Mouse (Mus musculus): ENCODE data around the gene Klf8. TPM values are rescaled to one million over a fixed set of nuclear protein-coding genes. Genes with fewer than 3 reads are reported as not detected.
"Not testable (repeated sequence)": the region's sequence is repeated elsewhere in the genome, so short reads cannot be mapped to it uniquely, and the experiment has no call there.

Klf8 gene
- polyA plus RNA-seq (2012; rRNA removed): 1.00 and 1.3 TPM in 2 replicates

- H3K27me3 ChIP-seq (ENCODE audit: control insufficient read depth, insufficient read depth, low read length): no peaks in the 10 kb centered on the region
- WGBS: 9% methylated on average over 15 of the region's 17 CpGs
- H3K27ac ChIP-seq (ENCODE audit: control insufficient read depth, insufficient read depth, low read length): no peak within 1 kb of the TSS
- no peaks in the 10 kb centered on the region for H3K36me3 ChIP-seq (ENCODE audit: control insufficient read depth, insufficient read depth, low read length)
- no peak for TF ChIP-seq CTCF (IDR thresholded peaks at IDR 0.05; ENCODE audit: borderline replicate concordance, control insufficient read depth, extremely low read depth, insufficient read depth, low read length, poor library complexity)
- TF ChIP-seq POLR2A (IDR thresholded peaks at IDR 0.05; ENCODE audit: control insufficient read depth, extremely low read depth, insufficient read depth, low read length, poor library complexity): no peak
- peak; percentile 1 for DNase-seq
- H3K4me3 ChIP-seq (ENCODE audit: control insufficient read depth, insufficient read depth, low read length): peak within 1 kb of the TSS; percentile 64
- peaks cover 5% of the 10 kb centered on the region for H3K4me1 ChIP-seq (replicated peaks; ENCODE audit: control insufficient read depth, insufficient read depth, low read length)
Observed at GRCm38 (mm10) chrX:153237304-153237919, at the start of gene Klf8. Gene Klf8 (plus strand): TSS chrX:153237466.

DNA sequence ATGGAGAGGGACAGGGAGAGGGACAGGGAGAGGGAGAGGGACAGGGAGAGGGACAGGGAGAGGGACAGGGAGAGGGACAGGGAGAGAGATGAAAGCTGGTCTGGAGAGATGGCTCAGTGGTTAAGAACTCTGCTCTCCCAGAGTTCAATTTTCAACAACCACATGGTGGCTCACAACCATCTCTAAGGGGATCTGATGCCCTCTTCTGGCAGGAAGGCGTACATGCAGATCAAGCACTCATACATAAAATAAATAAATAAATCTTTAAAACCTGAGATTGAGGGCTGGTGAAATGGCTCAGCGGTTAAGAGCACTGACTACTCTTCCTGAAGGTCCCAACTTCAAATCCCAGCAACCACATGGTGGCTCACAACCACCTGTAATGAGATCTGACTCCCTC is 38.1 kb upstream of the Klf8 start:
- not testable (repeated sequence) for H3K27ac ChIP-seq (ENCODE audit: control insufficient read depth, insufficient read depth, low read length); H3K4me1 ChIP-seq (replicated peaks; ENCODE audit: control insufficient read depth, insufficient read depth, low read length); H3K27me3 ChIP-seq (ENCODE audit: control insufficient read depth, insufficient read depth, low read length); H3K4me3 ChIP-seq (ENCODE audit: control insufficient read depth, insufficient read depth, low read length); H3K36me3 ChIP-seq (ENCODE audit: control insufficient read depth, insufficient read depth, low read length)
- DNase-seq: peak; percentile 5
- 84% methylated on average over 2 of the region's 2 CpGs for WGBS

GRCm38 (mm10) chrX:153211101-153211500 is 26.2 kb upstream of the Klf8 start:
- TF ChIP-seq CTCF (IDR thresholded peaks at IDR 0.05; ENCODE audit: borderline replicate concordance, control insufficient read depth, extremely low read depth, insufficient read depth, low read length, poor library complexity): no peak
- TF ChIP-seq POLR2A (IDR thresholded peaks at IDR 0.05; ENCODE audit: control insufficient read depth, extremely low read depth, insufficient read depth, low read length, poor library complexity): no peak
- 60% methylated on average over 1 of the region's 1 CpGs for WGBS
- Histone ChIP-seq H3K27me3 (ENCODE audit: control insufficient read depth, insufficient read depth, low read length) (no peaks in the 10 kb centered on the region), H3K4me1 (replicated peaks; ENCODE audit: control insufficient read depth, insufficient read depth, low read length) (no peaks in the 10 kb centered on the region), H3K27ac (ENCODE audit: control insufficient read depth, insufficient read depth, low read length) (no peak overlapping the region), H3K4me3 (ENCODE audit: control insufficient read depth, insufficient read depth, low read length) (no peak overlapping the region), H3K36me3 (ENCODE audit: control insufficient read depth, insufficient read depth, low read length) (no peaks in the 10 kb centered on the region)
- no peak for DNase-seq

- TF ChIP-seq CTCF (IDR thresholded peaks at IDR 0.05; ENCODE audit: borderline replicate concordance, control insufficient read depth, extremely low read depth, insufficient read depth, low read length, poor library complexity) (no peak), POLR2A (IDR thresholded peaks at IDR 0.05; ENCODE audit: control insufficient read depth, extremely low read depth, insufficient read depth, low read length, poor library complexity) (no peak)
- Histone ChIP-seq H3K27me3 (ENCODE audit: control insufficient read depth, insufficient read depth, low read length) (no peaks in the 10 kb centered on the region), H3K27ac (ENCODE audit: control insufficient read depth, insufficient read depth, low read length) (no peak overlapping the region), H3K36me3 (ENCODE audit: control insufficient read depth, insufficient read depth, low read length) (no peaks in the 10 kb centered on the region), H3K4me3 (ENCODE audit: control insufficient read depth, insufficient read depth, low read length) (no peak overlapping the region), H3K4me1 (replicated peaks; ENCODE audit: control insufficient read depth, insufficient read depth, low read length) (no peaks in the 10 kb centered on the region)
- DNase-seq: no peak
- 24% methylated on average over 2 of the region's 2 CpGs for WGBS
Observed at GRCm38 (mm10) chrX:153231240-153231639, 6.0 kb upstream of the Klf8 start.

GRCm38 (mm10) chrX:153233255-153233654 is 4.0 kb upstream of the Klf8 start:
- WGBS: 92% methylated on average over 10 of the region's 10 CpGs
- peaks cover 5% of the 10 kb centered on the region for H3K4me1 ChIP-seq (replicated peaks; ENCODE audit: control insufficient read depth, insufficient read depth, low read length)
- no peak overlapping the region for H3K27ac ChIP-seq (ENCODE audit: control insufficient read depth, insufficient read depth, low read length)
- H3K36me3 ChIP-seq (ENCODE audit: control insufficient read depth, insufficient read depth, low read length): no peaks in the 10 kb centered on the region
- H3K4me3 ChIP-seq (ENCODE audit: control insufficient read depth, insufficient read depth, low read length): no peak overlapping the region
- H3K27me3 ChIP-seq (ENCODE audit: control insufficient read depth, insufficient read depth, low read length): no peaks in the 10 kb centered on the region
- TF ChIP-seq CTCF (IDR thresholded peaks at IDR 0.05; ENCODE audit: borderline replicate concordance, control insufficient read depth, extremely low read depth, insufficient read depth, low read length, poor library complexity) (no peak), POLR2A (IDR thresholded peaks at IDR 0.05; ENCODE audit: control insufficient read depth, extremely low read depth, insufficient read depth, low read length, poor library complexity) (no peak)
- no peak for DNase-seq

DNA sequence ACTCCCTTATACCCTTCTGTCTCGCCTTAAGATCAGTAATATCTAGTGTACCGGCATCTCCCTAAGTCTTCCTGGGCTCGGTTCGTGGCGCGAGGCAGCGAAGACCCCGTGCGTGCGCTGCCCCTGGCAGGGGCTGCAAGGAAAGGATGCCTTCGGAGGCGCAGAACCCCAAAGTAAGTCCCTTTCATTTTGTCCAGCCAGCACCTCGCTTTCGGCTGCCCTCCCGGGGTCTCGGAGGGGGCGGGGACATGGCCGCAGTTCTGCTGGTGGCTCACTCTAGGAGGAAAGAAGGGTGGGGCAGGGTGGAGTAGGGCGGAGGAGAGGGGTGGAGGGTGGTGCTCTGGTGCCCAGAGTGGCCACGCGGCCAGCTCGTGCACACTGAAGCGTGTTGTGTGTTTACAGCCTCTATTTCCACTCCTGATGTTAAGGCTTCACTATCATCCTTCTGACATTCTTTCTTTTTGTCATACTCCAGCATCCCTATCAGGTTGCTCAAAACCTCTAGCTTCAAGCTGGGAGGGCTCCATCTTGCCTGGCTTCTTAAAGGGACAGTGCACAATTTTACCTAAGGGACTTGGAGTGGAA is 746 bp downstream of the Klf8 start:
- 6% methylated on average over 22 of the region's 23 CpGs for WGBS
- Histone ChIP-seq H3K4me3 (ENCODE audit: control insufficient read depth, insufficient read depth, low read length) (peak overlapping the region; percentile 64), H3K36me3 (ENCODE audit: control insufficient read depth, insufficient read depth, low read length) (no peaks in the 10 kb centered on the region), H3K27ac (ENCODE audit: control insufficient read depth, insufficient read depth, low read length) (no peak overlapping the region), H3K4me1 (replicated peaks; ENCODE audit: control insufficient read depth, insufficient read depth, low read length) (peaks cover 5% of the 10 kb centered on the region), H3K27me3 (ENCODE audit: control insufficient read depth, insufficient read depth, low read length) (no peaks in the 10 kb centered on the region)
- peak; percentile 18 for DNase-seq
- TF ChIP-seq POLR2A (IDR thresholded peaks at IDR 0.05; ENCODE audit: control insufficient read depth, extremely low read depth, insufficient read depth, low read length, poor library complexity) (no peak), CTCF (IDR thresholded peaks at IDR 0.05; ENCODE audit: borderline replicate concordance, control insufficient read depth, extremely low read depth, insufficient read depth, low read length, poor library complexity) (no peak)

DNA sequence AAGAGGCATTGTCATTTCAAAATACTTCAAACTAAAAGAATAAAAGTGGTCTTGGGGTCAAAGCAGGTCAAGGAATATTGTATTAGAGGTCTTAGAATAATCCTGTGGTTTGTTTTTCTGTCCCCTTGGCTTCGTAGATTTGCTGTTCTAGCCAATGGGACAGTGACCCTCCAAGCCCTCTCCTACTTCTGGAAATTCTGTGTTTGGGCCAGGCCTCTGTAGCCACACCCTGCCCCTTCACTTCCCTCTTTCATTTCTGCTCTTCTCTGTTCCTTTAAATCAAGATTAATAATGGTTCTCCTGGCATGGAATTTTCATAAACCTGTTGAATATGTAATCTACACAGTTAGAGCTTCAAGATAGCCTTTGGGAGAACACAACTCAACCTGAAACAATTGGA is 17.0 kb downstream of the Klf8 start:
- 92% methylated on average over 1 of the region's 1 CpGs for WGBS
- no peak for DNase-seq

More for the DNA sequence above, 17.0 kb downstream of the Klf8 start:
- Histone ChIP-seq H3K36me3 (ENCODE audit: control insufficient read depth, insufficient read depth, low read length) (no peaks in the 10 kb centered on the region), H3K4me3 (ENCODE audit: control insufficient read depth, insufficient read depth, low read length) (no peak overlapping the region), H3K4me1 (replicated peaks; ENCODE audit: control insufficient read depth, insufficient read depth, low read length) (no peaks in the 10 kb centered on the region), H3K27ac (ENCODE audit: control insufficient read depth, insufficient read depth, low read length) (no peak overlapping the region), H3K27me3 (ENCODE audit: control insufficient read depth, insufficient read depth, low read length) (no peaks in the 10 kb centered on the region)
- no peak for TF ChIP-seq POLR2A (IDR thresholded peaks at IDR 0.05; ENCODE audit: control insufficient read depth, extremely low read depth, insufficient read depth, low read length, poor library complexity)
